Mouse (Mus musculus) common myeloid progenitor, adult 5-6 weeks (primary cell): ENCODE measurements around the gene Wasf3. TPM values are rescaled to one million over a fixed set of nuclear protein-coding genes. Genes with fewer than 3 reads are reported as not detected.
"Not testable (repeated sequence)": the region's sequence is repeated elsewhere in the genome, so short reads cannot be mapped to it uniquely, and the experiment has no call there.

Experiments
- ATAC-seq: replicated peaks from 2 replicates; pipeline ENCODE4 v1.8.0; 2016; ENCODE audit warnings: low read depth, mild to moderate bottlenecking, moderate TSS enrichment, inconsistent platforms; ENCODE audit not compliant: poor library complexity, severe bottlenecking
- total RNA-seq: library from RNA; stranded (forward); fragments of 200-1000, 187-1606 nt; gene quantifications from 2 replicates; pipeline ENCODE4 v1.2.3, GENCODE M21; 2017

Wasf3 gene
- total RNA-seq, 1 experiment from 2014 or later: not detected

DNA sequence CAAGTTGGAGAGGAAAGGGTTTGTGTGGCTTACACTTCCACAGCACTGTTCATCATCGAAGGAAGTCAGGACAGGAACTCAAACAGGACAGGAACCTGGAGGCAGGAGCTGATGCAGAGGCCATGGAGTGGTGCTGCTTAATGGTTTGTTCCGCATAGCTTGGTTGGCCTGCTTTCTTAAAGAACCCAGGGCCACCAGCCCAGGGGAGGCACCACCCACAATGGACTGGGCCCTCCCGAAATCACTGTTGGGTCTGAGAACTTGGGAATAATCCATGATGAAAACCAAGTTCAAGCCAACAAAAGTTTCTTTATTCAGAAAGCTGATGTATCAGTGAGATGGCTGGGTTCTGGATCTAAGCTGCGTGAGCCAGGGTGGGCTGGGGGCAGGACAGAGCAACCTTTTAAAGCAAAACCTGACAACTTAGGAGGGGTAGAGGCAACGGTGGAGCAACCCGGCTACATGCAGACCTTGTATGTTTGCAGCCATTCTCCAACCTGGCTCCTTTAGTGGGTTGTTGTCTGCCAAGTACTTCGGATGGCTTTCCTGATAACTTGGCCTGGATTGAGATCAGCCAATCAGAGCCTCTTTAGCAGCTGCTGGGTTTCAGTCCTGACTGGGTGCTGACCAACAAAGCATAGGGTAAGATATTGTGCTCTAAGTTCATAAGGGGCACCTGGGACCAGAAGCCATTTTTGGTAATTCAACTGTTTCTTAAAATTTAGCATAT is 13.8 kb downstream of the Wasf3 start:
- ATAC-seq: no peak

DNA sequence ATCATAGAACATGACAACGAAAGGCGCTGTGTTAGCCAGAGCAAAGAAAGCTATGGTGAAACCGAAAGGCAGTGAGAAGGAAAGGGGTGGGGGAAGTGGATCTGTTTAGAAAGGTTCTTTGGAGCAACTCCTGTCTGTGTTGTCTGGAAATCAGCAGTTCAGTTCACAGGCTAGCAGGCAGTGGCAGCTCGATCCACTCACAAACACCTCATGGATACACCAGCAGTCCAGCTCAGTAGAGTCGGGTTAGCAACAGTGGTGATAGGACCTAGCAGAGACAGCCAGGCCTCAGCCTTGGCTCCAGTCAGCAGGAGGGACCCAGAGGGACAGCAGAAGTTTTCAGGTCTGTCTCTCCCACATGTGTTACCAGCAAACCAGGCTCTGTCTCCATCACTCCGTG is 16.2 kb downstream of the Wasf3 start:
- ATAC-seq: not testable (repeated sequence)

DNA sequence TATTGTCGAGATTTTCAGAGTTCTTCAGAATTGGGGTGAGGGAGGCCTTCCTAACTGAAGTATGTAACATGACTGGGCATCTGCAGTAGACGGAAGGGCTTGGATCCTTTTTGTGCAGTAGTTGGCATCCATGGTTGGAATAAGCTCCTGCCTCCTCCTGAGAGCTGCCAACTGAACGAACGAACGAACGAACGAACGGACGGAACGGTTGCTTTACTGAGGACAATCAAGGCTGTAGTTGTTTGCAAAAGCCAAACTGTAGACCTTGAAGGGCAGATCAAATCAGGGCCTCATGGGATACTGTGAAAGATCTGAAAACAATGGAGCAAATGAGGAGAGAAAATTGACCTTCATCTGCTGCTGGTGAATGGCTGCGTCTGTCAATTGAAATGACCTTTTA is 17.5 kb downstream of the Wasf3 start:
- no peak for ATAC-seq

DNA sequence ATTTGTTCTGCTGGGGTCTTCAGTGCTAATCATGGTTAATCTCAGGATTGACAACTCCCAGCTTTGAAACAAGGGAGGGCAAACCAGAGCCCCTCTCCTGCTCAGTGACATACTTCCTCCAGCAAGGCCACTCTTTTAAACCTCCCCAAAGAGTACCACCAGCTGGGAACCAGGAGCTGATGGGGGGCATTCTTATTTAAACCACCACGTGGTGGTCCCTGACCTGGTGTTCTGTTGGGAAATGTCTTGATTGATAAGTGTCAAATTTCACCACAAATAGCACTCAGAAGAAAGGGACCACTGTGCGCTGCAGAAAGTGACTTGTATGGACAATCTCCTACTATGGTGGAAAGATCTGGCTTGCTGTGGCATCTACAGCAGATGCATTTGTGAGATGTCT is 19.1 kb downstream of the Wasf3 start:
- no peak for ATAC-seq

DNA sequence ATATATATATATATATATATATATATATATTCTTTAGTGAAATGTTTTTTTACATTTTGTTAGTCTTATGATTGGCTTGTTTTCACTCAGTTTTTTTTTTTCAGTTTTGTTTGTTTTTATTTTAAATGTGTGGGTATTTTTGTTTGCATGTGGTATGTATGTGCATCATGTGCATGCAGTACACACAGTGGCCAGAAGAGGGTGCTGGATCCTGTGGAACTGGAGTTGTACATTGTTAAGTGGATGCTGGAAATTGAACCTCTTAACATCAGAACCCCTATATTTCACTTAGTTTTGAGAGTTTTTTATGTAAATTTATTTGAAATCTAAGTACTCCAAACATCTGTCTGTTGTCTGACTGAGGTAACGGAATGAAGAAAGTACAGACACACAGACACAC is 21.3 kb downstream of the Wasf3 start:
- ATAC-seq: no peak

DNA sequence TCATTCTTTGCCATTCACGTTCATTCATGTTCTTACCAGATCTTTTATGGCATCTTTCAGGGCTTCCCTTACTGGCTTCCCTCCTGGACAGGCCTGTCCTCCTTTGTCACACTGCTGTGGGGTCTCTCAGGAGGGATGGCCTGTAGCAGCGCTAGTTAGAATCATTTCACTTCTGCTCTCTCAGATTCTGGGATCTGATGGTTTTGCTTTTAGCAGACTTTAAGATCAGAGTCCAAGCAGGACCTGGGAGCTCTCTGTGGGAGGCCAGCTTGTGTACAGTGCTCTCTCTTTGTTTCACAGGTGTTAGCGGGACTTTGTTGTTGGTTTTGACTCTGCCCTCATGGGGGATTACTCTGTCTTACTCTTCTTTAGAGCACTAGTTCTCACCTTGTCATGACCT is 23.0 kb downstream of the Wasf3 start:
- ATAC-seq: no peak

DNA sequence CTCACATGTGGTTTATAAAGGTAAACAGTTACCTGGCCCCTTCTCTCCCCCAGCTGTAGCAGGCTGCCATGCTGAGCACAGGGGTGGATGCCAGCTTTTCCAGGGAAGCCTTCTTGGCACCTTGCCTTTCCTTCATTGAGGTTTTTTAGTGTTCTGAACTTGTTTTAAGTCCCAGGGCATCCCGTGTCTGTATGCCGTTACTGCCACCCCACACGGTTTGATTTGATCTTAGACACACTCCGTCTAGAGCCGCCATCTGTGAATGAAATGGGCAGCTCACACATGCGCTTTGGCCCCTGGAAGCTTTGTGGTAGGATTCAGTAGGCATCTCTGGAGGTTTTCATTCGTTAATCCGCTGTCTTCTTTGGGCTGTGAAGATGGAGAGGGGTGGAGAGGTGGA is 23.8 kb downstream of the Wasf3 start:
- no peak for ATAC-seq

DNA sequence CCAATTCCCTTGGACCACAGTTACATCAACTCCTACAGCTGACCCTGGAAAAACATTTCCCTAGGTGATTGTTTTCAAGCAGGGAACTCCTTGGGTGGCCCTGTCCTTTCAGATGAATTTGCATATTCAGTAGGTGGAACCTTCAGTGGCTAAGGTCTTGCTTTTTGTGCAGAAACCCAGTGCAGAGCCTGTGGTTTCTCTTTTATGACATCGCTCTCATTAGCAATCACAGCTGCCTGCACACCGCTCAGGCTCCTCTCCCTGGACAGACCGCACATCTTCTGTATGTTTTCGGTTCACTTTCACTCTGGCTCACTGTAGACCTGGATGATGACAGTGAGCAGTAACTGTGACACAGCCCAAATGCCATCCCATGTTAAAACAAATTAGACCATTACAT is 26.0 kb downstream of the Wasf3 start:
- ATAC-seq: no peak

DNA sequence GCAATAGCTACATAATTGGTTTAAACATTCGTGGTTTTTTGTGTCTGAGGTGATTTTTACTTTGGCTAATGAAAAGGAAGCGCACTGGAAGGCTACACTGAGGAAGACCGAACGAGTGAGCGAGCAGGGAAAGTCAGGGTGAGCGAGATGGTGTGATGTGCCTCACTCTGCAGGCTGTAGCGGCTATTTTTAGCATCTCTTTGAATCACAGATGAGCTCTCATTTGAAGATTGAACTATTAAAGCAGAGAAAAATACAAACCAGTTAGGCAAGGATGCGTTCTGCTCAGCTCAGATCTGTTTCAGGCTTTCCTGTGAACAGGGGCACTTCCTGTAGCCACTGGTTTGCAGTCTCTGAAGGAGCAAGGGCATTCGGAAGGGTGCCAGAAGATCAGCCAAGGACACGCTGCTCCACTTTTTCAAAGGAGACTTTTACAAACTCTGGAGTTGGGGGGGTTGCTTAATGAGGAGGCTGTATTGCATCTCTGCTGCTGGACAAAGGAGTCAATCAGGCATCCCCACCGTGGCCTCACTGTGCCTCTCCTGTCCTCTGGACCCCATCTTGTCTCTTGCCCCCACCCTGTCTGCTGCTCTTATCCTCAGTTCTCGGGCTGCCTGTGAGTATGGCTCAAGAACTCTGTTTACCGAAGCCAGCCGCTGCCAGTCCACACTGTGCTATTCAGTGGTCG is 28.1 kb downstream of the Wasf3 start:
- no peak for ATAC-seq

DNA sequence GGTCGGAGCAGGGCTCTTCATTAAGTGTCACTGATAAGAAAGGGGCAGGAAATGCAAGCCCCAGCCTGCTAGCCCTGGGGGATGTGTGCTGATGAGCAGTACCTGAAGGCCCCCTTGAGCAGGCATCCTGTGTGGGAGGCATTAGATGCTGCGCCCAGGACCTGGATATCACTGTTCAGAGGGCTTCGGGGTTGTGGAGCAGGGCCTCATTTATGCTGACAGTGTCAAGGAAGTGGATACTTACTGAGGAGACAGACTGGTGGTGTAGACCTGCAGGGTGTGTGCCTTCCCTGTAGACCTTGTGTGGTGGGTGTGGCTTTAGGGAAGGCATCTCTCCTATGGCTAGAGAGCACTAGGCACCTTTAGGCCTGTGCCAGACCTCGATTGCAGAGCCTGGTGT is 29.8 kb downstream of the Wasf3 start:
- ATAC-seq: no peak

DNA sequence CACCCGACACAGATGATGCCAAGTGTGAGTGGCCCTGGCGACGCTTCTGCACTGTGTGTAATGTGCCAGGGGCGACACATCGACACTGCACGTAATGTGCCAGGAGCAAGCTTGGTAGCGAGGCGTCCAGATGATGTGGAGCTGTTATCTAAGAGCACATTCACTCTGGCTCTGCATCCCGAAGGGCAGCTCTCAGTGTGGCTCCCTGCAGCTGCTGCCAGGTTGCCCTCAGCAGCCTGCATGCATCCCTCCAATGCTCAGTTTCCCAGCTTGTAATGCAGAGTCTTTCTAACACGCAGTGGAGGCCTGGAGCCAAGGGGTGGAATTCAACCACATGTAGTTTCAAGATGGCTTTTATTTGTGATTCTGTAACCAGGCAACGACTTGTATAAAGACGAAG is 30.4 kb downstream of the Wasf3 start:
- no peak for ATAC-seq

DNA sequence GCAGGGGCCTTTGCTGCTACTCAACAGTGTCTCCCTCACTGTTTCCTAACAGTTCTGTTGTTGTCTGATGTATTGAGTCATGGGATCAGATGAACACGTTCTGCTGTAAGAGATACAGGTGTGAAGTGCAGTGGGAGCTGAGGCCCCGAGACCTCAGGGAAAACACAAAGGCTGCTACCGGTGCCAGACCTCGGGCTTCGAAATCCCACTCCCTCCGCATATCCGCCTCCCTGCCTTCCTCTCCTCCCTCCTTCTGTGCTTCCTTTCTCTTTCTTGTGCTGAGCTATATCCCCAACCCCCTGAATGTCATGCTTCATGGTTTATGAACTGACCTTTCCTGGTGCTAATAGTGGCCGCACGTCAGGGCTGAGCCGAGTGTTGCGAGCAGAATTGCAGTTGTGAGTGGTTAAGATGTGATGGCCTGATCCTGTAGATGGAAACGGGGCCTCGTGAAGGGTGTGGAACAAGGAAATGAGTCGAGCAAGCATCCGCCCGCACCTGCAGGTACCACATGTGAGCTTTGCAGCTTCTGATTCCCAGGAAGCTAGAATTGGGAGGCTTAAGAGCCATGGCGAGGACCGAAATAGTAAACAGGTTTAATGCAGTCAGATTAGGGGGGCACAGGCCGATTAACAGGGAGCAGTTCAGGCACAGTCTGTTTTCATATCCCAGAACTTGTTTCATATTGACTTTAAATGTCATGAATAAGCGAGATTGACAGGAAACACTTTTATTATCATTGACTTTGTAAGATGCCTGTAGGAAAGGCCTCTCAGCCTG is 31.7 kb downstream of the Wasf3 start:
- no peak for ATAC-seq

DNA sequence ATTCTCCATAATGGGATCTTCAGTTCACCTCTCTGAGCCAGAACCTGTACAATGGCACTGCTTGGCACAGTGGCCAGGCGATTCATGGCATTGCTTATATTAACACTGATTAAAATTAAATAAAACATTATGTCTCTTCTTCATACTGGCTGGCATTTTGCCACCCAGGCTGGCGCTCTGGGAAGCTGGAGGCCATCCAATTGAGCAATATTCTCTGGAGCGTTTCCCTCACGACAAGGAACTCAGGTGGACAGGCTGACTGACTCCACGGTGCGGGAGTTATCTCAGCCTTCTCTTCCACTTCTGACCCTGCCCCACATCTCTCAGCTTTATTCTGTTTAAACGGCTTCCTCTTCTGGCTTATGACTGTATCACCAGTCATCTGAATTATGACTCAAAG is 33.3 kb downstream of the Wasf3 start:
- ATAC-seq: no peak

DNA sequence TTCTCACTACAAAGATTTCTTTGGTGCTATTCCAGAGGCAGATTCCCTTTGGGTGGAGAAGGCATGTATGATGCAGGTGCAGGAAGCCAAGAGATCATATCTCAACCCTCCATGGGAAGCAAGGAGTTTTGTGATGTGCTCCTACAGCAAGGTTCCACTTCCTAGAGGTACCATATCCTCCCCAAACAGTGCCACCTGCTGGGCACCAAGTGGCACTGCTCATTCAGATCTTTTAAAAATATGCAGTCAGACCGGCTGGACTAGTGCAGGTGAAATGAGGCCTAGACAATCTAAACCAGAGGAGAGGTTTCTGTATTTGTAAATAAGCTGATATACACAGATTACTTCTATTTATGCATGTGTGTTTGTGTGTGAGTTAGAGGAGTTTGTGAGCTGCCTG is 35.3 kb downstream of the Wasf3 start:
- peak; percentile 79 for ATAC-seq

DNA sequence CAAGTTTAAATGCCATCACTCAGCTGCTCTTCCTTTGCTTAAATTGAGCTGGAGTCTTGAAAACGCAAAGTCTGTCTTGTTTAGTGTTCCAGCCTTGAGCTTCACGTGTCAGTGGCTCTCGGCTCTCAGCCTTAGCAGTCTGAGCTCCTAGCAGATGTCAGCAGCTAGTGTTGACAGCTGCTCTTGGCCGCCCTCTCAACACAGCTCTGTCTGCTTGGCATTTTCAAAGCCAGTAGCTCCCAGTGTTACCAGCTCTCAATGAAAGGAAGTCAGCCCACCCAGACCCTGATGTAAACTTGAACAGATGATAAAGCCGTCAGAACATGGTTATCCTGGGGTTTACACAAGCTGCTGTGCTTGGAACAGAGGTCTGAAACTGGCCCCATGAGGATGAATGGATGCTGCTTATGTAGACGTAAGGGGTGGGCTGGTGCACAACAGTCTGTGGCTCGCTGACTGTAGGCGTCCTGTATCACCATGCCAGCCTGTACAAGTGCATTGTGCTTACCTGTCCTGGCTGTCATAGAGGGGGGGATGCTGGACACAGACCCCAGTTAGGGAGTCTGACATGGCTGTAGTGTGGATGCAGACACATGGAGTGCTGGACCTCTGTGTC is 40.0 kb downstream of the Wasf3 start:
- ATAC-seq: no peak

DNA sequence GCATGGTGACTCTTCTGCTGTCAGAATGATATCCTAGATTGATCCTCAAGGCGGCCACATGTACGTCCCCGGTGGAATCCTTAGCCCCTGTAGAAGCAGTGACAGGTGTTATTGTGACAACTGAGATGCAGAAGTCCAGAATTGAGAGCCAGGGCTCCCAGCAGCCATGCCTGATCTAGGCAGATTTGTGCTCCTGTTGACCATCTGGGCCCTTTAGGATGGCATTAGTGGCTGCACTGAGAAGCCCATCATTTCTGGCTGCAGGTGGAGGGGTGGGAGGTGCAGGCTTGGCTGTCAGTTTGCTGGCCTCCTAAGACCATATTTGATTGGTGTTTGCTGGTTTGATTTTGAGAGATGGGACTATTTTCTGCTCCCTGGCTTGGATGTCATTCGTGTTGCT is 40.9 kb downstream of the Wasf3 start:
- ATAC-seq: no peak

DNA sequence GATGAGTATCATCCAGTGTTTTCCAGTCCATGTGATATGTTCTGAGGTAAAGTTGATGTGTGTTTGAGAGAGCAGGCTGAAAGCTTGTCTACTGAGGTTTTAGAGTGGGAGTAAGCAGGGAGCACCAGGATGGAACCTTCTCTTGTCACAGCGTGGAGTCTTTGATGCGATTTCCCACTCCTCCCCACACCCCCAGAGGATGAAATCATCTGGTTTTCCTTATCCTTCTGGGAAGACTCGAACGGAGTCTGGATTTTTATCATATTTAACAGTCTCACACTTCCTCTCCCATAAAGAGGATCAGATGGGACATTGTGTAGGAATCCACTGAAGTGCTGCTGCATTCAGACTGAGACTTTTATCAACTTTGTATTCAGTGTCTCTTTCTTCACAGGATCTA is 43.3 kb downstream of the Wasf3 start:
- no peak for ATAC-seq

DNA sequence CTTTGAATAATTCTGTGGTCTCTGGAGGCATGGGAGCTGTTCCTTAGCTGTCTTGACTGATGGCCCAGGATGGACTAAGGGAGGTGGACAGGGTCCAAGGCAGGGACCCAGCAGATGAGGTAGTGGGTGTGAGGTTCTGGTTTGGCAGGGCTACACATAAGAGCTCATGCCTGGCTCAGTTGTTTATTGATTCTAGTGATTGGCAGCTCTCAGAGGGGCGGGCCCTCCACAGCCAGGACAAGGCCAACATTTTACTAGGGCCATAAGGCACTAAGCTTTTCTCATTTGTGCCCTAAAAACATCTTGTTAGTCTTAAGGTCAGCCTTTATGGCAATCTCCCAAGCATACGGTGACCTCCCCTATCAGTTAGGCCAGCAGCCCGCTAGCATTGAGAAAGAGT is 47.0 kb downstream of the Wasf3 start:
- no peak for ATAC-seq

DNA sequence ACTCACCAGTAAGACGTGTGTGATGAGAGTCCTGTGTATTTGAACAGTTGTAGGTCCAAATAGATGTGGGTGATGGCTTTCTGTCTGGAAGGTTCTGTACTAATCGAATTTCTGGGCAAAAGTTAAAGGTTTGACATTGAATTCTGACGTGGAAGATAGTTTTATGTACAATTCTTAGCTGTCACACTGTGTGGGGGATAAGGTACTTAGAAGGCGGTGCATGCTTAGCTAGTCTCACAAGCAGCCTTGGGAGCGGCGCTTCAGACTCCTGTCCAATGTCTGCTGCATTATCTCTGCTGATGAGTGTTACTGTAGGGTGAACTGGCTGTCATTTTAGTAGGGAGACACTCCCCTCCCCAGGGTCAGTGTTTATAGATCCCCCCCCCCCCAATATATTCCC is 47.7 kb downstream of the Wasf3 start:
- no peak for ATAC-seq

DNA sequence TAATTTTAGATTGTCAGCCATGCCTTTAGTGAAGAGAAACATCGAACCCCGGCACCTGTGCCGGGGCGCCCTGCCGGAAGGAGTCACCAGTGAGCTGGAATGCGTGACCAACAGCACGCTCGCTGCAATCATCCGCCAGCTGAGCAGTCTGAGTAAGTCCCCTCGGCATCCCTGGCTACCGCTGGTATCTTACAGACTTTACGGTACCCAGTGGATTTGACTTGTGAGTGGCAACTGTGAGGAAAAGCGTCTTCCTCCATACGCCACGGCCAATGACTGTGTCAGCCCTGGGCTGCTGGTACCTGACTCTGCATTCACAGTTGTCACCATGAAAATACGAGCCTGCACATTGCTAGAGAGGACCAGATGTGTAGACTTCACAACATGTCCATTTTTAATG is 50.5 kb downstream of the Wasf3 start:
- no peak for ATAC-seq

DNA sequence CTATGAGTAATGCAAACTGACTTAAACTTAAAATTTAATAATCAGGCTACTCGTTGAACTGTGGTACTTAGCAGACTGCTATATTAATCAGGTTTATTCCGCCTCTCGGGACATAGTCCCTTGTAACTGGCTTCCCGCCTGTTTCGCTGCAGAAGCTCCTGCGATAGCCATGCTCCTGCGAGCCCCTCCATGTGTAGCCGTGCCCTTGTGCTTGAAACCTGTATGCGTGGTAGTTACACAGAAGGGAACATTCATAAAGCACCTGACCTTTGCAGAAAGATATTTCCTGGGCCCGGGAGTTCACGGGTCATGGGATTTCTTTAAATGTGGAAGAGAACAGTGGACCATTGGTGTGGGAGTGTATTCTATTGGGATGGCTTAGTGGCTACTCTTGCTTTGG is 52.0 kb downstream of the Wasf3 start:
- no peak for ATAC-seq
